Mouse (Mus musculus): ENCODE data around the gene Pdf. TPM values are rescaled to one million over a fixed set of nuclear protein-coding genes. Genes with fewer than 3 reads are reported as not detected.
"Not testable (repeated sequence)": the region's sequence is repeated elsewhere in the genome, so short reads cannot be mapped to it uniquely, and the experiment has no call there.

Gene Pdf
- polyA plus RNA-seq, 1 experiment from 2014 or later, result 26.7 TPM

DNA sequence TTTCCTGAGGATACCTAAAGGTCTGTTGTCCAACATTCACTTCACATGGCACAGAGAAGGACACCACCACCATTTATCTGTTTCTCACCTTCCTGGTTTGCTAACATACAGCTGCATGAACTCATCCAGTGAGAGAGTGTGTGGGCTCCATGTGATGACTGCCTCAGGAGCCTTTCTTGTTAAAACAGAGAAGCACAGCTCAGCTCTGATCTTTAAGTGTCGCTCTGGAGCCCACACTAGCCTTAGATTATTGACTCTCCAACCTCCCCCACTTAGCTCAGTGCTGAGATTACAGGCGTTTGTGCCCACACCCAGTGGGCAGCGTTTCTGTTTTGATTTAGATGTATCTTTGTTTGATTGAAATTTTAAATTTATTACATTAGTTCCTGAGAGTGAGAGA lies 40.6 kb downstream of the Pdf start:
- Histone ChIP-seq H3K36me3 (ENCODE audit: insufficient read depth, low read length) (peaks cover 12% of the 10 kb centered on the region; the same call in 1 of the 2 replicates), H3K9ac (replicated peaks; ENCODE audit: low read depth) (no peak overlapping the region), H3K27ac (ENCODE audit: low read length) (no peak overlapping the region), H3K4me3 (ENCODE audit: low read depth, low read length) (no peak overlapping the region), H3K27me3 (replicated peaks; ENCODE audit: insufficient read depth, low read length) (no peaks in the 10 kb centered on the region), H3K9me3 (ENCODE audit: low read length) (no peaks in the 10 kb centered on the region), H3K4me2 (replicated peaks; ENCODE audit: low read depth, low read length) (no peak overlapping the region), H3K4me1 (ENCODE audit: insufficient read depth, low read depth, low read length) (no peaks in the 10 kb centered on the region)
- ATAC-seq (no peak), DNase-seq (ENCODE audit: low spot score) (no peak)
- 77% methylated on average over 3 of the region's 3 CpGs for WGBS
- TF ChIP-seq EP300 (IDR thresholded peaks at IDR 0.05), result no peak
- no peak for TF ChIP-seq CTCF (IDR thresholded peaks at IDR 0.05)

DNA sequence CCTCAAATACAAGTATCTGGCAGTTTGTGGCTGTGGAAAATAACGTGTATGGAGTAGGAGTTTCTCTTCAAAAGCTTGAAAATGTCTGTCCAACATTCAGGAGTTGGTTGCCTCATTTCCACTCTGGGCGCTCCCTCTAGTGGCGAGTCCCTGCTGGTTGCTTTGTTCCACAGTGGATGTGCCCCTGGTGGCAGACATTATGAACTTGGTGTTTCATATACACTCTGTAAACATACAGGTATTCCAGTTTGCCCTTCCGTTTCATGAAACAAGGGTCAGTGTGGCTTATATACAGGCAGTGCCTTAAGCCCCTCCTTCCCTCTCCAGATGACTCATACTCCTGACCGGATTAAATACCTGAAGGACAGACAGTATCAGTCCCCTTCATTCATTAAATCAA lies 45.9 kb downstream of the Pdf start:
- ATAC-seq, result peak; percentile 77
- 16% methylated on average over 5 of the region's 5 CpGs for whole genome bisulfite sequencing

DNA sequence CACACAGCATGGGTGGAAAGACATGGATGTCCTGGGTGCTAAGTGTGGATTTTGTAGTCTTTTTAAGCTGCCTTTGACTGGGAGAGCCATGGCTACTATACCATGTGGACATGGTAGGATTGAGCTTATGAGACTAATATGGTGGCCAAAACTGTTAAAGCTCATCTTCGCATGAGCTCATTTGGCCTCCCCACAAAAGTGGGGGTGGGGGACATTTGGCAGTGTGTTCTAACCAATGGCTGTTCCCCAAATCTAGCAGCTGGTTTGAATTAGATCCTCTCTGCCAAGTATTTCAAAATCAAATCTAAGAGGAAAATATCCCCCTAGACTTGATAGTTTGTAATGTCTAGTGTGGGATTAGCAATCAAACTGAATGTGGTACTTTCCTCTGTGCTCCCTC lies 49.3 kb downstream of the Pdf start:
- no peaks in the 10 kb centered on the region for H3K4me1 ChIP-seq (ENCODE audit: insufficient read depth, low read depth, low read length)
- no peak overlapping the region for H3K4me3 ChIP-seq (ENCODE audit: low read depth, low read length)
- no peaks in the 10 kb centered on the region for H3K9me3 ChIP-seq (ENCODE audit: low read length)
- 92% methylated on average over 1 of the region's 1 CpGs for WGBS
- no peak overlapping the region for H3K27ac ChIP-seq (ENCODE audit: low read length)
- peaks cover 5% of the 10 kb centered on the region; the same call in 1 of the 2 replicates for H3K36me3 ChIP-seq (ENCODE audit: insufficient read depth, low read length)
- TF ChIP-seq CTCF (IDR thresholded peaks at IDR 0.05) (no peak), EP300 (IDR thresholded peaks at IDR 0.05) (no peak)
- no peak overlapping the region for H3K4me2 ChIP-seq (replicated peaks; ENCODE audit: low read depth, low read length)
- no peaks in the 10 kb centered on the region for H3K27me3 ChIP-seq (replicated peaks; ENCODE audit: insufficient read depth, low read length)
- DNase-seq (ENCODE audit: low spot score), result peak; percentile 82
- no peak overlapping the region for H3K9ac ChIP-seq (replicated peaks; ENCODE audit: low read depth)
- ATAC-seq, result peak; percentile 62

More for the DNA sequence above, 45.9 kb downstream of the Pdf start:
- TF ChIP-seq EP300 (IDR thresholded peaks at IDR 0.05), result no peak
- peak; percentile 100 for TF ChIP-seq CTCF (IDR thresholded peaks at IDR 0.05)
- no peak overlapping the region for H3K4me3 ChIP-seq (ENCODE audit: low read depth, low read length)
- no peak overlapping the region for H3K4me2 ChIP-seq (replicated peaks; ENCODE audit: low read depth, low read length)
- H3K27me3 ChIP-seq (replicated peaks; ENCODE audit: insufficient read depth, low read length), result no peaks in the 10 kb centered on the region
- no peak overlapping the region for H3K9ac ChIP-seq (replicated peaks; ENCODE audit: low read depth)
- no peak overlapping the region for H3K27ac ChIP-seq (ENCODE audit: low read length)
- peaks cover 2% of the 10 kb centered on the region; the same call in 1 of the 2 replicates for H3K36me3 ChIP-seq (ENCODE audit: insufficient read depth, low read length)
- H3K9me3 ChIP-seq (ENCODE audit: low read length), result no peaks in the 10 kb centered on the region
- no peaks in the 10 kb centered on the region for H3K4me1 ChIP-seq (ENCODE audit: insufficient read depth, low read depth, low read length)
- DNase-seq (ENCODE audit: low spot score), result peak; percentile 95

DNA sequence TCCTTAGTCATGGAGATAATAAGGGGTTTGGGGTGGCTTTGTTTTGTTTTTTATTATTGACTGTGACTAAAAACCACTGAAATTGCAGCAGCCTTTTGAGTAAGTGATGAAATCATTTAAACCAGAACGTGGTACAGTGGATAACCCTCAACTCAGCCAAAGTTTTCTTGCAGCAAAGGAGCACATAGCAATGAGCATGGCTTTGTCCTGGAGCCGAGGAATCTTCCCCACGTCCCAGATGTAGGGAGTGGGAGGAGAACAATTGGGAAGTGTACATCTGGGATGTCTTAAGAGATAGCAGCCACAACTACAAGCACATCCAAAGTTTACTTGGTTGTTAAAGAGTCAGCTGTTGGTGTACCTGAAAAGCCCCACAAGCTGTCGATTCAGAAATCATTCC lies 51.0 kb downstream of the Pdf start:
- TF ChIP-seq CTCF (IDR thresholded peaks at IDR 0.05) (no peak), EP300 (IDR thresholded peaks at IDR 0.05) (no peak)
- H3K4me2 ChIP-seq (replicated peaks; ENCODE audit: low read depth, low read length), result no peak overlapping the region
- peaks cover 5% of the 10 kb centered on the region; the same call in 1 of the 2 replicates for H3K36me3 ChIP-seq (ENCODE audit: insufficient read depth, low read length)
- WGBS, result 79% methylated on average over 4 of the region's 4 CpGs
- ATAC-seq (no peak), DNase-seq (ENCODE audit: low spot score) (no peak)
- no peaks in the 10 kb centered on the region for H3K9me3 ChIP-seq (ENCODE audit: low read length)
- H3K9ac ChIP-seq (replicated peaks; ENCODE audit: low read depth), result no peak overlapping the region
- no peaks in the 10 kb centered on the region for H3K27me3 ChIP-seq (replicated peaks; ENCODE audit: insufficient read depth, low read length)
- H3K27ac ChIP-seq (ENCODE audit: low read length), result no peak overlapping the region
- no peak overlapping the region for H3K4me3 ChIP-seq (ENCODE audit: low read depth, low read length)
- H3K4me1 ChIP-seq (ENCODE audit: insufficient read depth, low read depth, low read length), result no peaks in the 10 kb centered on the region

DNA sequence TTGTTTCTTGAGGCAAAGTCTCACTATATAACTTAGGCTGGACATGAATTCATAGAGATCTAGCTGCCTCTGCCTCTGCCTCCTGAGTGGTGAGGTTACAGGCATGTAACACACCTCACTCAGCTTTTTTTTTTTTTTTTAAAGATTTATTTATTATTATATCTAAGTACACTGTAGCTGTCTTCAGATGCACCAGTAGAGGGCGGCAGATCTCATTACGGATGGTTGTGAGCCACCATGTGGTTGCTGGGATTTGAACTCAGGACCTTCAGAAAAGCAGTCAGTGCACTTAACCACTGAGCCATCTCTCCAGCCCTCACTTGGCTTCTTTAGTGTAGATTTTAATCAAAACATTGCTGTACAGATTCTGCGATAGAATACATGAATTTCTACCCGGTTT lies 52.1 kb downstream of the Pdf start:
- H3K36me3 ChIP-seq (ENCODE audit: insufficient read depth, low read length), result peaks cover 11% of the 10 kb centered on the region; the same call in 1 of the 2 replicates
- not testable (repeated sequence) for H3K27me3 ChIP-seq (replicated peaks; ENCODE audit: insufficient read depth, low read length); H3K9me3 ChIP-seq (ENCODE audit: low read length); H3K27ac ChIP-seq (ENCODE audit: low read length); H3K4me3 ChIP-seq (ENCODE audit: low read depth, low read length); DNase-seq (ENCODE audit: low spot score); H3K4me2 ChIP-seq (replicated peaks; ENCODE audit: low read depth, low read length); ATAC-seq; H3K4me1 ChIP-seq (ENCODE audit: insufficient read depth, low read depth, low read length); H3K9ac ChIP-seq (replicated peaks; ENCODE audit: low read depth)
- 89% methylated on average over 4 of the region's 4 CpGs for WGBS
- peak; percentile 24 for TF ChIP-seq CTCF (IDR thresholded peaks at IDR 0.05)

Small RNA genes within 50 kb of the gene (microRNA-seq; reads per million reads assigned to microRNA genes)
- gene Mir7075, result 1.2 reads per million

Other genes with a start within 250 kb of the Pdf start
- 0.13 and 0.32 TPM in 2 replicates for gene Has3, start 178.4 kb downstream of the Pdf start, polyA plus RNA-seq (2015; fragmentation: Nextera tagmentation; extraction: Ambion mirVana)
- 25.4 and 26.7 TPM in 2 replicates for gene Utp4, start 155.0 kb downstream of the Pdf start, polyA plus RNA-seq (2015; fragmentation: Nextera tagmentation; extraction: Ambion mirVana)
- 13.4 and 16.3 TPM in 2 replicates for gene Sntb2, start 112.9 kb downstream of the Pdf start, polyA plus RNA-seq (2015; fragmentation: Nextera tagmentation; extraction: Ambion mirVana)
- gene Vps4a, start 17.4 kb downstream of the Pdf start, polyA plus RNA-seq (2015; fragmentation: Nextera tagmentation; extraction: Ambion mirVana), result 59.0 and 59.6 TPM in 2 replicates
- gene Cog8, start 8.1 kb upstream of the Pdf start, polyA plus RNA-seq (2015; fragmentation: Nextera tagmentation; extraction: Ambion mirVana), result 24.3 and 25.9 TPM in 2 replicates
- 33.5 and 37.3 TPM in 2 replicates for gene Nip7, start 8.3 kb upstream of the Pdf start, polyA plus RNA-seq (2015; fragmentation: Nextera tagmentation; extraction: Ambion mirVana)
- gene Tmed6, start 17.0 kb upstream of the Pdf start, polyA plus RNA-seq (2015; fragmentation: Nextera tagmentation; extraction: Ambion mirVana), result 2.3 and 2.4 TPM in 2 replicates
- gene Terf2, start 47.9 kb upstream of the Pdf start, polyA plus RNA-seq (2015; fragmentation: Nextera tagmentation; extraction: Ambion mirVana), result 13.1 and 13.2 TPM in 2 replicates
- gene Cyb5b, start 102.0 kb upstream of the Pdf start, polyA plus RNA-seq (2015; fragmentation: Nextera tagmentation; extraction: Ambion mirVana), result 58.4 and 63.1 TPM in 2 replicates
- gene Nfat5, start 244.9 kb upstream of the Pdf start, polyA plus RNA-seq (2015; fragmentation: Nextera tagmentation; extraction: Ambion mirVana), result 8.8 and 10.8 TPM in 2 replicates